Mouse (Mus musculus): ENCODE measurements around the gene Gng12. TPM values are rescaled to one million over a fixed set of nuclear protein-coding genes. Genes with fewer than 3 reads are reported as not detected.
"Not testable (repeated sequence)": the region's sequence is repeated elsewhere in the genome, so short reads cannot be mapped to it uniquely, and the experiment has no call there.

The Gng12 gene
- 27.8 and 31.2 TPM in 2 replicates for polyA plus RNA-seq (2015; fragmentation: Nextera tagmentation; extraction: Ambion mirVana)

- WGBS (ENCODE audit: insufficient replicate concordance) = under 1% methylated on average over 96 of the region's 98 CpGs
- Histone ChIP-seq H3K36me3 (replicated peaks) (no peaks in the 10 kb centered on the region), H3K4me2 (peak within 1 kb of the TSS; percentile 97), H3K9me3 (replicated peaks) (no peaks in the 10 kb centered on the region), H3K4me1 (replicated peaks) (peaks cover 26% of the 10 kb centered on the region), H3K4me3 (replicated peaks) (peak within 1 kb of the TSS; percentile 75), H3K27ac (replicated peaks) (peak within 1 kb of the TSS; percentile 67), H3K27me3 (peaks cover 12% of the 10 kb centered on the region), H3K9ac (peak within 1 kb of the TSS; percentile 83)
- peak; percentile 88 for ATAC-seq (ENCODE audit: insufficient read depth)
Measured at GRCm38 (mm10) chr6:66896119-66896920, at the start of gene Gng12. Gene Gng12, plus strand, starts transcription at chr6:66896397.

DNA sequence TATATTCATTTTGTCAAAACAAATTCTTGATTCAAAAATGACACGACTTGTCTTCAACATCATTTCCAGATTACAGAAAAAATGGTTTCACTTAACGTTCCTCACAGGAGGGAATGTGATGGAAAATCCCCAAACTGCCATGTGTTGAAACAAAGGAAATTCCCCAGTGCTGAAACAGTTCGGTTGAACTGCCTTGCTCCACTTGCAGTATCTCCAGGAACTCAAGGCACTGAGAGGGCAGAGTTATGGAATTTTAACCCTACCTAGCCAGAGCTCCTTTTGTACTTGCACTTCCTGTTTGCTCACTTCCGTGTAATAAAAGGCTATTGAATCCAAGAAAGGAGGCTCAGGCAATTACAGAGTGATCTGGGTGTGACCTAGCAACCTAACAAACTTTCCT, 47.3 kb upstream of the Gng12 start:
- H3K36me3 ChIP-seq (replicated peaks) = no peaks in the 10 kb centered on the region
- H3K4me1 ChIP-seq (replicated peaks) = no peaks in the 10 kb centered on the region
- no peak for ATAC-seq (ENCODE audit: insufficient read depth)
- 22% methylated on average over 4 of the region's 4 CpGs for WGBS (ENCODE audit: insufficient replicate concordance)
- no peak overlapping the region for H3K4me3 ChIP-seq (replicated peaks)
- no peak overlapping the region for H3K9ac ChIP-seq
- H3K27me3 ChIP-seq = no peaks in the 10 kb centered on the region
- no peaks in the 10 kb centered on the region for H3K9me3 ChIP-seq (replicated peaks)
- no peak overlapping the region for H3K27ac ChIP-seq (replicated peaks)
- no peak overlapping the region for H3K4me2 ChIP-seq

- Histone ChIP-seq H3K4me3 (replicated peaks) (no peak overlapping the region), H3K4me1 (replicated peaks) (no peaks in the 10 kb centered on the region), H3K4me2 (no peak overlapping the region), H3K27ac (replicated peaks) (no peak overlapping the region), H3K9me3 (replicated peaks) (no peaks in the 10 kb centered on the region), H3K36me3 (replicated peaks) (no peaks in the 10 kb centered on the region), H3K27me3 (no peaks in the 10 kb centered on the region), H3K9ac (no peak overlapping the region)
- ATAC-seq (ENCODE audit: insufficient read depth) = no peak
Measured at GRCm38 (mm10) chr6:66856236-66856635, 40.0 kb upstream of the Gng12 start.

- H3K4me1 ChIP-seq (replicated peaks) = no peaks in the 10 kb centered on the region
- no peaks in the 10 kb centered on the region for H3K36me3 ChIP-seq (replicated peaks)
- H3K9ac ChIP-seq = no peak overlapping the region
- no peak overlapping the region for H3K27ac ChIP-seq (replicated peaks)
- H3K9me3 ChIP-seq (replicated peaks) = no peaks in the 10 kb centered on the region
- 78% methylated on average over 1 of the region's 1 CpGs for WGBS (ENCODE audit: insufficient replicate concordance)
- no peak overlapping the region for H3K4me2 ChIP-seq
- no peaks in the 10 kb centered on the region for H3K27me3 ChIP-seq
- ATAC-seq (ENCODE audit: insufficient read depth) = no peak
- no peak overlapping the region for H3K4me3 ChIP-seq (replicated peaks)
Measured at GRCm38 (mm10) chr6:66858356-66858755, 37.8 kb upstream of the Gng12 start.

- Histone ChIP-seq H3K9ac (no peak overlapping the region), H3K4me1 (replicated peaks) (no peaks in the 10 kb centered on the region), H3K9me3 (replicated peaks) (no peaks in the 10 kb centered on the region), H3K36me3 (replicated peaks) (no peaks in the 10 kb centered on the region), H3K27ac (replicated peaks) (no peak overlapping the region), H3K4me2 (no peak overlapping the region), H3K27me3 (no peaks in the 10 kb centered on the region), H3K4me3 (replicated peaks) (no peak overlapping the region)
- ATAC-seq (ENCODE audit: insufficient read depth) = no peak
Measured at GRCm38 (mm10) chr6:66859391-66859790, 36.8 kb upstream of the Gng12 start.

DNA sequence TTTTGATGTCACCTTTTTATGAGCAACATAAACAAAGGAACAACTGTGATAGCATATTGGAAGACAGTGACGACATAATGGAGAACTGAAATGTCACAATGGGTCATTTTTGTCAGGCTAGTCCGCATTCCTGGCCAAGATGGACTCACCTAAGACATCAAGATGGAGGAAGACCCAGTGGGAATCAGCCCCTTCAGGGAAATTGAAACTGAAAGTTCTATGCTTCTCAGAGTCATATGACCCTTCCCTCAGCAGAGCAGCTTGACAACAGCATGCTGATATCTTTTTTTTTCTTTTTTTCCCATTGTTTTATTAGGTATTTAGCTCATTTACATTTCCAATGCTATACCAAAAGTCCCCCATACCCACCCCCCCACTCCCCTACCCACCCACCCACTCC, 31.7 kb upstream of the Gng12 start:
- ATAC-seq (ENCODE audit: insufficient read depth) = no peak
- H3K4me3 ChIP-seq (replicated peaks) = no peak overlapping the region
- H3K36me3 ChIP-seq (replicated peaks) = no peaks in the 10 kb centered on the region
- 63% methylated on average over 2 of the region's 2 CpGs for WGBS (ENCODE audit: insufficient replicate concordance)
- H3K27me3 ChIP-seq = no peaks in the 10 kb centered on the region
- H3K4me1 ChIP-seq (replicated peaks) = no peaks in the 10 kb centered on the region
- no peak overlapping the region for H3K4me2 ChIP-seq
- no peak overlapping the region for H3K9ac ChIP-seq
- no peaks in the 10 kb centered on the region for H3K9me3 ChIP-seq (replicated peaks)
- H3K27ac ChIP-seq (replicated peaks) = no peak overlapping the region

DNA sequence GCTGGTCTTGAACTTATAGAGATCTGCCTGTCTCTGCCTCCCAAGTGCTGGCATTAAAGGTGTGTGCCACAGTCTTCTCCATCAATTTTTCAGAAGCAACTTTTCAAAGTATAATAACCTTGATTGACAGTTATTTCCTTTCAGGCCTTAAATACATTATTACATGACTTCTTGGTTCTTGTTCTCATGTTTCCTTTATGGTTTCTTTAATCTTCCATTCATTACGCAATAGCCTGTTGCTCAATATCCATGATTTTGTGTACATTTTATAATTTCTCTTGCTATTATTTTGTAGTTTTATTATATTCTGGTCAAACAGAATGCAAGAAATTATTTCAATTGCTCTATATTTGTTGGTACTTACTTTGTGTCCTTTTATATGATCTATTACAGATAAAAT, 29.9 kb upstream of the Gng12 start:
- ATAC-seq (ENCODE audit: insufficient read depth) = no peak
- WGBS (ENCODE audit: insufficient replicate concordance) = 78% methylated on average over 1 of the region's 1 CpGs
- Histone ChIP-seq H3K4me2 (no peak overlapping the region), H3K4me3 (replicated peaks) (no peak overlapping the region), H3K9me3 (replicated peaks) (no peaks in the 10 kb centered on the region), H3K27me3 (no peaks in the 10 kb centered on the region), H3K27ac (replicated peaks) (no peak overlapping the region), H3K4me1 (replicated peaks) (no peaks in the 10 kb centered on the region), H3K9ac (no peak overlapping the region), H3K36me3 (replicated peaks) (no peaks in the 10 kb centered on the region)

GRCm38 (mm10) chr6:66877048-66877447, 19.1 kb upstream of the Gng12 start:
- not testable (repeated sequence) for H3K27ac ChIP-seq (replicated peaks); ATAC-seq (ENCODE audit: insufficient read depth); H3K9me3 ChIP-seq (replicated peaks); H3K4me1 ChIP-seq (replicated peaks); H3K27me3 ChIP-seq; H3K4me2 ChIP-seq; H3K4me3 ChIP-seq (replicated peaks); H3K36me3 ChIP-seq (replicated peaks); H3K9ac ChIP-seq
- WGBS (ENCODE audit: insufficient replicate concordance) = 80% methylated on average over 13 of the region's 13 CpGs

DNA sequence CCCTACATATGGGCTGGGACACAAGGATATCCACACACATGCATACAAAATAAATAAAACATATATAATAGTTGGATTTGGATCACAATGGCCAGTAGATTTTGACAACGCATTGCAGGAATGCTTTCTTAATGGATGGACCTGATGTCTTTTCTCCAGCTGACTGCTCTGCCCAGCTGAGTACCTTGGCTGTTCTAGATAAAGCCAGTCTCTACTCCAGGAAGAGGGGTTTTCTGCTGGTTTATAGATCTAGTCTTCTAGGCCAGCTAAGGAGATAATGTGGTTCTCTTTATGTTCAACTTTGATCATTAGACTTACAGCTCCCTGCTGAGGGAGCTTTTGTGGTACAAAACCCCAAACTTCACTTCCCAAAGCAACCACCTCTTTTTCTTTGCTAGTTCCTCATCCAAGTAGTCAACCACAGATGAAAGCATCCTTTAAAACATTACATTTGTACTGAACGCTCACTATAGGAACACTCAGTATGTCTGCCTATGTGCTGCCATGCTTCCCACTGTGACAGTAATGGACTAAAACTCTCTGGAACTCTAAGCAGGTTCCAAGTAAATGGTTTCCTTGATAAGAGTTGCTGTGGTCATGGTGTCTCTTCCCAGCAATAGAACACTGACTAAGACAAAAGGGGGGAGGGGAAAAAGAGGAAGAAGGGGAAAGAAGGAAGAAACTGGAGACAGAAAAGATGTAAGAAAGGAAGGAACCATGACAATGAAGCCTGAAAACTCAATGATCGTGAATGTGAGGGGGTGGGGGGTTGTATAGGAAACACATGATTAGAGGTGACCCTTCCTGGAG, 5.6 kb upstream of the Gng12 start:
- Histone ChIP-seq H3K27me3 (peaks cover 3% of the 10 kb centered on the region; the same call in 1 of the 2 replicates), H3K9ac (no peak overlapping the region), H3K27ac (replicated peaks) (no peak overlapping the region), H3K4me2 (no peak overlapping the region), H3K4me1 (replicated peaks) (0 out of 2 replicates have a peak, but pooled peaks cover under 1% of the 10 kb centered on the region), H3K9me3 (replicated peaks) (no peaks in the 10 kb centered on the region), H3K36me3 (replicated peaks) (no peaks in the 10 kb centered on the region), H3K4me3 (replicated peaks) (no peak overlapping the region)
- WGBS (ENCODE audit: insufficient replicate concordance) = 44% methylated on average over 3 of the region's 3 CpGs
- no peak for ATAC-seq (ENCODE audit: insufficient read depth)

DNA sequence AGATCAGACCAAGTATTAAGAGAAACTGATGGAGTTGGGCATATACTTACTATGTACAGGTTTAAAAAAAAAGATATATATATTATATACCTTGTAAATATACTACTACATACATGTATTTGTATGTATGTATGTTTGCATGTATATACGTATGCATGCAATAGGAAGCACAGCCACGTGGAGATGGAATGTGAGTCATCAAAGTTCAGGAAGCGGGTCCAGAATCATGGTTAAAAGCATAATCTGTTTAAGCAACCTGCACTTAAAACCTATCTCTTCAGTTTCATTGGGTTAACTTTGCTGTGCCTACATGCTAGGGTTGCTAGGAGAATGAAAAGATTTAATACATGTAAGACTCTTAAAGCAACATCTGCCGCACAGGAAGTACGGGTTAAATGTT, 2.2 kb upstream of the Gng12 start:
- Histone ChIP-seq H3K4me2 (no peak overlapping the region), H3K27ac (replicated peaks) (no peak overlapping the region), H3K4me1 (replicated peaks) (peaks cover 26% of the 10 kb centered on the region), H3K9me3 (replicated peaks) (no peaks in the 10 kb centered on the region), H3K9ac (no peak overlapping the region), H3K27me3 (peaks cover 14% of the 10 kb centered on the region), H3K4me3 (replicated peaks) (no peak overlapping the region), H3K36me3 (replicated peaks) (no peaks in the 10 kb centered on the region)
- 65% methylated on average over 5 of the region's 5 CpGs for whole genome bisulfite sequencing (ENCODE audit: insufficient replicate concordance)
- ATAC-seq (ENCODE audit: insufficient read depth) = no peak

- no peak overlapping the region for H3K4me2 ChIP-seq
- no peak overlapping the region for H3K4me3 ChIP-seq (replicated peaks)
- no peak overlapping the region for H3K9ac ChIP-seq
- 12% methylated on average over 1 of the region's 1 CpGs for WGBS (ENCODE audit: insufficient replicate concordance)
- H3K36me3 ChIP-seq (replicated peaks) = no peaks in the 10 kb centered on the region
- no peaks in the 10 kb centered on the region for H3K9me3 ChIP-seq (replicated peaks)
- H3K4me1 ChIP-seq (replicated peaks) = peaks cover 26% of the 10 kb centered on the region
- no peak overlapping the region for H3K27ac ChIP-seq (replicated peaks)
- no peak for ATAC-seq (ENCODE audit: insufficient read depth)
- peaks cover 14% of the 10 kb centered on the region for H3K27me3 ChIP-seq
Measured at GRCm38 (mm10) chr6:66894999-66895398, 1.2 kb upstream of the Gng12 start.

All from liver, embryonic 15.5 days (tissue).